In genomic region chr3:88566536-88567061, GRCm38 (mm10) we compare ENCODE assay signal across 16 mouse cellular contexts. TPM values are rescaled to one million over a fixed set of nuclear protein-coding genes. Genes with fewer than 3 reads are reported as not detected.
DNase-seq lines count a peak whose midpoint lies in the region; ATAC-seq and TF ChIP-seq lines count a peak whose summit lies in the region.
"Had no signal": no experiment of that assay in that cellular context is flagged by ENCODE, and none has a peak within 500 bp of the region (broad histone marks: within the 10 kb centered on the region; RNA-seq: fewer than 3 reads in every experiment).

No protein-coding gene starts in this region.

- no peak for TF ChIP-seq EP300 in ES-Bruce4 (IDR thresholded peaks at IDR 0.05; ENCODE audit: insufficient read depth, low read depth, low read length)
- no peak for TF ChIP-seq EP300 in liver, postnatal 0 days (IDR thresholded peaks at IDR 0.05; ENCODE audit: low read depth)

- TF ChIP-seq CTCF in kidney, postnatal 0 days (IDR thresholded peaks at IDR 0.05; ENCODE audit: low read depth): no peak
- TF ChIP-seq CTCF in ES-Bruce4 (IDR thresholded peaks at IDR 0.05; ENCODE audit: low read depth, low read length): no peak
- no peak for TF ChIP-seq CTCF in liver, postnatal 0 days (IDR thresholded peaks at IDR 0.05; ENCODE audit: low read depth)

- H3K4me2 ChIP-seq in heart, embryonic 13.5 days: no peak overlapping the region
- H3K4me2 ChIP-seq in kidney, postnatal 0 days (ENCODE audit: low read length): no peak overlapping the region
- no peak overlapping the region for H3K4me2 ChIP-seq in kidney, embryonic 15.5 days
- H3K4me2 ChIP-seq in liver, postnatal 0 days (ENCODE audit: low read depth, low read length): no peak overlapping the region
- H3K4me2 ChIP-seq: embryonic facial prominence, embryonic 15.5 days; lung, embryonic 14.5 days had no signal

- H3K27me3 ChIP-seq in heart, embryonic 13.5 days (replicated peaks): no peaks in the 10 kb centered on the region
- no peaks in the 10 kb centered on the region for H3K27me3 ChIP-seq in kidney, postnatal 0 days (ENCODE audit: insufficient read depth, low read length)
- H3K27me3 ChIP-seq in kidney, embryonic 15.5 days: no peaks in the 10 kb centered on the region
- H3K27me3 ChIP-seq in ES-Bruce4 (ENCODE audit: control insufficient read depth, insufficient read depth, low read length, poor library complexity, severe bottlenecking): no peaks in the 10 kb centered on the region
- H3K27me3 ChIP-seq in liver, postnatal 0 days (ENCODE audit: insufficient read depth, low read length): no peaks in the 10 kb centered on the region
- H3K27me3 ChIP-seq: embryonic facial prominence, embryonic 15.5 days had no signal

- ATAC-seq in heart, embryonic 13.5 days (ENCODE audit: extremely low read depth, insufficient number of reproducible peaks, low FRiP score, low TSS enrichment): no peak
- ATAC-seq in kidney, postnatal 0 days (replicated peaks; ENCODE audit: low FRiP score, low read depth): no peak
- ATAC-seq in kidney, embryonic 15.5 days (replicated peaks; ENCODE audit: low FRiP score): no peak
- ATAC-seq in liver, postnatal 0 days: peak; percentile 26; the same call in 1 of the 2 replicates
- ATAC-seq: inflammation-experienced regulatory T-cells, adult 6 months had no signal

- peak overlapping the region; percentile 52 for H3K27ac ChIP-seq in heart, embryonic 13.5 days (replicated peaks)
- 0 out of 2 replicates have a peak overlapping the region, but pooled peaks have one; percentile 5 for H3K27ac ChIP-seq in kidney, postnatal 0 days
- H3K27ac ChIP-seq in kidney, embryonic 15.5 days: no peak overlapping the region
- H3K27ac ChIP-seq in ES-Bruce4 (ENCODE audit: insufficient read depth, low read length): peak overlapping the region; percentile 97; the same call in 1 of the 2 replicates
- H3K27ac ChIP-seq in liver, postnatal 0 days (ENCODE audit: low read depth): peak overlapping the region; percentile 79
- H3K27ac ChIP-seq: embryonic facial prominence, embryonic 15.5 days; forebrain, embryonic 10.5 days; midbrain, embryonic 10.5 days had no signal

- no peak for DNase-seq in heart, adult 9 months (ENCODE audit: low spot score in 2 of 2)
- no peak for DNase-seq in kidney, postnatal 0 days (ENCODE audit: low spot score)
- DNase-seq in liver, postnatal 0 days: no peak
- no peak for DNase-seq in left cerebral cortex, adult 11 months (ENCODE audit: low spot score)
- no peak for DNase-seq in layer of hippocampus, adult 9-10 months (ENCODE audit: low spot score)
- DNase-seq: B cell, adult 2 months; cerebellum, postnatal 10 days; embryo, embryonic 11 days; lung, embryonic 14.5 days had no signal

- no peaks in the 10 kb centered on the region for H3K9me3 ChIP-seq in heart, embryonic 13.5 days
- no peaks in the 10 kb centered on the region for H3K9me3 ChIP-seq in kidney, postnatal 0 days (replicated peaks; ENCODE audit: low read length)
- no peaks in the 10 kb centered on the region for H3K9me3 ChIP-seq in kidney, embryonic 15.5 days (replicated peaks)
- peaks cover 4% of the 10 kb centered on the region for H3K9me3 ChIP-seq in ES-Bruce4 (replicated peaks; ENCODE audit: control insufficient read depth, insufficient read depth, low read length, poor library complexity, severe bottlenecking)
- H3K9me3 ChIP-seq in liver, postnatal 0 days (ENCODE audit: low read length): no peaks in the 10 kb centered on the region
- H3K9me3 ChIP-seq: embryonic facial prominence, embryonic 15.5 days; forebrain, embryonic 10.5 days; midbrain, embryonic 10.5 days had no signal

- peaks cover 9% of the 10 kb centered on the region for H3K4me1 ChIP-seq in heart, embryonic 13.5 days
- H3K4me1 ChIP-seq in kidney, postnatal 0 days (replicated peaks; ENCODE audit: insufficient read depth, low read length): peaks cover 7% of the 10 kb centered on the region; the same call in 1 of the 2 replicates
- peaks cover 36% of the 10 kb centered on the region for H3K4me1 ChIP-seq in kidney, embryonic 15.5 days
- H3K4me1 ChIP-seq in ES-Bruce4 (ENCODE audit: control insufficient read depth, insufficient read depth, low read length): peaks cover 2% of the 10 kb centered on the region
- peaks cover 25% of the 10 kb centered on the region for H3K4me1 ChIP-seq in liver, postnatal 0 days (ENCODE audit: insufficient read depth)
- H3K4me1 ChIP-seq: embryonic facial prominence, embryonic 15.5 days had no signal

- no peak overlapping the region for H3K4me3 ChIP-seq in heart, embryonic 13.5 days
- no peak overlapping the region for H3K4me3 ChIP-seq in kidney, postnatal 0 days (replicated peaks; ENCODE audit: low read depth, low read length)
- H3K4me3 ChIP-seq in kidney, embryonic 15.5 days (replicated peaks): no peak overlapping the region
- H3K4me3 ChIP-seq in ES-Bruce4 (ENCODE audit: low read depth, low read length): no peak overlapping the region
- no peak overlapping the region for H3K4me3 ChIP-seq in liver, postnatal 0 days (ENCODE audit: low read depth, low read length)
- H3K4me3 ChIP-seq: embryonic facial prominence, embryonic 15.5 days; forebrain, embryonic 10.5 days; midbrain, embryonic 10.5 days had no signal

- no peak overlapping the region for H3K9ac ChIP-seq in heart, embryonic 13.5 days
- no peak overlapping the region for H3K9ac ChIP-seq in kidney, postnatal 0 days (ENCODE audit: low read depth, low read length)
- H3K9ac ChIP-seq in kidney, embryonic 15.5 days: no peak overlapping the region
- no peak overlapping the region for H3K9ac ChIP-seq in ES-Bruce4 (ENCODE audit: low read depth, poor library complexity, severe bottlenecking)
- H3K9ac ChIP-seq in liver, postnatal 0 days (replicated peaks): no peak overlapping the region
- H3K9ac ChIP-seq: embryonic facial prominence, embryonic 15.5 days; lung, embryonic 14.5 days had no signal

- peaks cover 91% of the 10 kb centered on the region for H3K36me3 ChIP-seq in heart, embryonic 13.5 days
- H3K36me3 ChIP-seq in kidney, postnatal 0 days (ENCODE audit: insufficient read depth, low read length): peaks cover 62% of the 10 kb centered on the region
- H3K36me3 ChIP-seq in kidney, embryonic 15.5 days: peaks cover 88% of the 10 kb centered on the region
- peaks cover 70% of the 10 kb centered on the region for H3K36me3 ChIP-seq in ES-Bruce4 (ENCODE audit: control insufficient read depth, insufficient read depth, low read length, poor library complexity, severe bottlenecking)
- H3K36me3 ChIP-seq in liver, postnatal 0 days (replicated peaks; ENCODE audit: insufficient read depth, low read length): peaks cover 49% of the 10 kb centered on the region

- WGBS in heart, embryonic 13.5 days: 73% methylated on average over 4 of the region's 4 CpGs
- 77% methylated on average over 4 of the region's 4 CpGs for WGBS in kidney, postnatal 0 days
- WGBS in kidney, embryonic 15.5 days: 77% methylated on average over 4 of the region's 4 CpGs
- 79% methylated on average over 4 of the region's 4 CpGs for WGBS in liver, postnatal 0 days (ENCODE audit: insufficient replicate concordance)

- TF ChIP-seq POLR2A in ES-Bruce4 (IDR thresholded peaks at IDR 0.05; ENCODE audit: insufficient read depth, low read length): no peak

RNA-seq across cellular contexts. Expression of gene Ssr2, which starts 9.1 kb away (rescaled TPM):
- 173 and 202 TPM in 2 replicates for polyA plus RNA-seq in heart, embryonic 13.5 days (2015; fragmentation: Nextera tagmentation; extraction: Ambion mirVana)
- 294 and 311 TPM in 2 replicates for polyA plus RNA-seq in kidney, postnatal 0 days (2015; fragmentation: Nextera tagmentation; extraction: Ambion mirVana)
- 300 and 318 TPM in 2 replicates for polyA plus RNA-seq in kidney, embryonic 15.5 days (2015; fragmentation: Nextera tagmentation; extraction: Ambion mirVana)
- 348 and 382 TPM in 2 replicates for polyA plus RNA-seq in ES-Bruce4 (2011; ENCODE audit: insufficient read depth, insufficient read length, low read depth, missing spikeins)
- 141 and 155 TPM in 2 replicates for polyA plus RNA-seq in liver, postnatal 0 days (2015; fragmentation: Nextera tagmentation; extraction: Ambion mirVana)

RNA-seq across cellular contexts. Expression of gene Ubqln4, which starts 13.0 kb away (rescaled TPM):
- polyA plus RNA-seq in heart, embryonic 13.5 days (2015; fragmentation: Nextera tagmentation; extraction: Ambion mirVana): 33.1 and 34.1 TPM in 2 replicates
- 35.1 and 35.9 TPM in 2 replicates for polyA plus RNA-seq in kidney, postnatal 0 days (2015; fragmentation: Nextera tagmentation; extraction: Ambion mirVana)
- polyA plus RNA-seq in kidney, embryonic 15.5 days (2015; fragmentation: Nextera tagmentation; extraction: Ambion mirVana): 54.0 and 57.9 TPM in 2 replicates
- 118 and 133 TPM in 2 replicates for polyA plus RNA-seq in ES-Bruce4 (2011; ENCODE audit: insufficient read depth, insufficient read length, low read depth, missing spikeins)
- 12.5 and 13.5 TPM in 2 replicates for polyA plus RNA-seq in liver, postnatal 0 days (2015; fragmentation: Nextera tagmentation; extraction: Ambion mirVana)

RNA-seq across cellular contexts. Expression of gene Lamtor2, which starts 13.7 kb away (rescaled TPM):
- 131 and 150 TPM in 2 replicates for polyA plus RNA-seq in heart, embryonic 13.5 days (2015; fragmentation: Nextera tagmentation; extraction: Ambion mirVana)
- 164 and 173 TPM in 2 replicates for polyA plus RNA-seq in kidney, postnatal 0 days (2015; fragmentation: Nextera tagmentation; extraction: Ambion mirVana)
- 167 and 173 TPM in 2 replicates for polyA plus RNA-seq in kidney, embryonic 15.5 days (2015; fragmentation: Nextera tagmentation; extraction: Ambion mirVana)
- 138 and 151 TPM in 2 replicates for polyA plus RNA-seq in ES-Bruce4 (2011; ENCODE audit: insufficient read depth, insufficient read length, low read depth, missing spikeins)
- polyA plus RNA-seq in liver, postnatal 0 days (2015; fragmentation: Nextera tagmentation; extraction: Ambion mirVana): 104 and 106 TPM in 2 replicates

RNA-seq across cellular contexts. Expression of gene Rab25, which starts 18.5 kb away (rescaled TPM):
- 1.1 and 1.5 TPM in 2 replicates for polyA plus RNA-seq in heart, embryonic 13.5 days (2015; fragmentation: Nextera tagmentation; extraction: Ambion mirVana)
- 27.4 and 28.9 TPM in 2 replicates for polyA plus RNA-seq in kidney, postnatal 0 days (2015; fragmentation: Nextera tagmentation; extraction: Ambion mirVana)
- polyA plus RNA-seq in kidney, embryonic 15.5 days (2015; fragmentation: Nextera tagmentation; extraction: Ambion mirVana): 15.1 and 17.4 TPM in 2 replicates
- 33.2 and 35.1 TPM in 2 replicates for polyA plus RNA-seq in ES-Bruce4 (2011; ENCODE audit: insufficient read depth, insufficient read length, low read depth, missing spikeins)
- polyA plus RNA-seq in liver, postnatal 0 days (2015; fragmentation: Nextera tagmentation; extraction: Ambion mirVana): 0.13 and 0.29 TPM in 2 replicates
- polyA plus RNA-seq: inflammation-experienced regulatory T-cells, adult 6 months had no signal

RNA-seq across cellular contexts. Expression of gene Mex3a, which starts 34.4 kb away (rescaled TPM):
- polyA plus RNA-seq in heart, embryonic 13.5 days (2015; fragmentation: Nextera tagmentation; extraction: Ambion mirVana): 9.9 and 10.1 TPM in 2 replicates
- polyA plus RNA-seq in kidney, postnatal 0 days (2015; fragmentation: Nextera tagmentation; extraction: Ambion mirVana): 12.5 and 13.8 TPM in 2 replicates
- 20.9 and 22.0 TPM in 2 replicates for polyA plus RNA-seq in kidney, embryonic 15.5 days (2015; fragmentation: Nextera tagmentation; extraction: Ambion mirVana)
- polyA plus RNA-seq in ES-Bruce4 (2011; ENCODE audit: insufficient read depth, insufficient read length, low read depth, missing spikeins): 42.3 and 43.4 TPM in 2 replicates
- 0.37 and 0.51 TPM in 2 replicates for polyA plus RNA-seq in liver, postnatal 0 days (2015; fragmentation: Nextera tagmentation; extraction: Ambion mirVana)
